Mouse (Mus musculus) lung, adult 2 months (tissue): ENCODE results near the gene Pdcd7. TPM values are rescaled to one million over a fixed set of nuclear protein-coding genes. Genes with fewer than 3 reads are reported as not detected.

Experiments used
- DNase-seq: peaks from one replicate; pipeline ENCODE4 v3.0.0; 2022
- H3K4me1 ChIP-seq: fragments of 200-500 bp; 2 replicates; pipeline ENCODE4 v1.6.1; 2011; ENCODE audit warnings: low read length; ENCODE audit not compliant: control insufficient read depth, insufficient read depth
- H3K4me3 ChIP-seq: fragments of 200-500 bp; replicated peaks from 2 replicates; pipeline ENCODE3; 2011; ENCODE audit warnings: low read depth, mild to moderate bottlenecking, control low read depth, low read length; ENCODE audit errors: extremely low read depth
- CTCF ChIP-seq: fragments of 200-500 bp; IDR thresholded peaks from 2 replicates; pipeline ENCODE4 v1.5.1; 2011; ENCODE audit warnings: mild to moderate bottlenecking, low read length, control low read depth; ENCODE audit not compliant: insufficient read depth
- POLR2A ChIP-seq: fragments of 200-500 bp; IDR thresholded peaks from 2 replicates; pipeline ENCODE4 v1.6.1; 2011; ENCODE audit warnings: low read depth, mild to moderate bottlenecking, control low read depth, low read length, borderline replicate concordance; ENCODE audit errors: extremely low read depth
- WGBS: fragments of 180-500 bp; shearing (Covaris S2); methylation state at CpG from one replicate; pipeline ENCODE4 v1.1.7; 2018; 5-methylcytosine and 5-hydroxymethylcytosine counted together
- polyA plus RNA-seq: library from polyadenylated mRNA; depleted of rRNA; stranded (reverse); fragments of >200 nt; gene quantifications from 2 replicates; pipeline ENCODE4 v1.2.3, GENCODE M21; 2012

Gene Pdcd7
- polyA plus RNA-seq, 1 experiment, result 10.9 TPM

- DNase-seq, result no peak
- TF ChIP-seq POLR2A (no peak), CTCF (no peak)
- H3K4me1 ChIP-seq, result no peaks in the 10 kb centered on the region
- H3K4me3 ChIP-seq, result peak within 1 kb of the TSS; percentile 11
- WGBS, result 40% methylated on average over 8 of the region's 8 CpGs
Measured at GRCm38 (mm10) chr9:65391613-65391964, 45.7 kb downstream of the Pdcd7 start, which contains the start of gene Kbtbd13. TSS of gene Kbtbd13 (minus strand) at chr9:65391652.

DNA sequence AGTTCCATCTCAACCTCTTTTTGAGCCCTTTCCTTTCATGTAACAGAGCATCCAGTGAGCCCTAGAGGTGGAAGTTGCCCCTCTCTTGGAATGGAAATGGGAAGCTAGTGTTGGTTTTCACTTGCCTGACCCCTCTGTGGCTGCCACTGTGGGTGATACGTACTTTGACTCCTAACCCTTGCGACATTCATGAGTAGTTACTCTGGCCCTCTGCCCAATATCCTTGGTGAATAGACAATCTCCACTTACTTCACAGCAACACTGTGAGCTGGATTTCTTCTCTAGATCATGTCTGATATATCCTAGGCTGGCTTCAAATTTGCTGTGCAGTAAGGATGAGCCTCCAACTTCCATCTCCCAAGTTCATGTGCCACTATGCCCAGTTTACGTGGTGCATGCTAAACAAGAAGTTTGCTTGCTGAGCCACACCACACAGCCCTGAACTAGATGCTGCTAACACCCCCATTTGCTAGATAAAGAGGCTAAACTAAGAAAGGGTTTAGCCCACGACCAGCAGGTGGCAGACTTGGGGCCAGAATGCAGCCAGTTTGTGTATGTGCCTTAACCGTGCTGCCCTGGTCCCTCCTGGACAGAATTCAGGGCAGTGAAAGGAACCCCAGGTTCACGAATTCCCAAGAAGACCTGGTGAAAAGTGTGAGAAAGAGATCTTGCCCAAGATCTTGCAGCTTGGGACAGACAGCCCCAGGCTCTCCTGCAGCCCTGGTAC is 46.9 kb downstream of the Pdcd7 start:
- H3K4me1 ChIP-seq, result no peaks in the 10 kb centered on the region
- TF ChIP-seq POLR2A (no peak), CTCF (peak; percentile 85)
- no peak overlapping the region for H3K4me3 ChIP-seq
- DNase-seq, result peak; percentile 73
- 17% methylated on average over 6 of the region's 6 CpGs for WGBS

DNA sequence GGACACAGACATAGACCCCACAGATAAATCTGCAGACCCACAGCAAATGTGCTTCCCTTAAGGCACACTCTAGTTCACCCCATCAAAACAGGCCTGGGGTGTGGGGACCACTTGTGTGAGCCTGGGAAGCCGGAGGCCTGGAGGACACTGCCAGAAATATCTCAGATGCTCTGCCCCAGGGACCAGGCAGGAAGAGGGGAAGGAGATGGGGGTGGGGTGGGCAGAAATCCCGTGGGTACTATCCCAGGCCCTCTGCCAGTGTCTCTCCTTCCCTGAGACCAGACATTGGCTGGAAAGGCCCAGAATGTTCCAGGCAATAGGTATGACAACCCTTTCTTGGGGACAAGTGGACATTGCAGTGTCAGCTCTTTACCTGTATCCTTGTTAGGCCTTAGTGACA is 47.7 kb downstream of the Pdcd7 start:
- TF ChIP-seq POLR2A (no peak), CTCF (no peak)
- no peaks in the 10 kb centered on the region for H3K4me1 ChIP-seq
- no peak for DNase-seq
- 43% methylated on average over 2 of the region's 2 CpGs for WGBS
- no peak overlapping the region for H3K4me3 ChIP-seq

DNA sequence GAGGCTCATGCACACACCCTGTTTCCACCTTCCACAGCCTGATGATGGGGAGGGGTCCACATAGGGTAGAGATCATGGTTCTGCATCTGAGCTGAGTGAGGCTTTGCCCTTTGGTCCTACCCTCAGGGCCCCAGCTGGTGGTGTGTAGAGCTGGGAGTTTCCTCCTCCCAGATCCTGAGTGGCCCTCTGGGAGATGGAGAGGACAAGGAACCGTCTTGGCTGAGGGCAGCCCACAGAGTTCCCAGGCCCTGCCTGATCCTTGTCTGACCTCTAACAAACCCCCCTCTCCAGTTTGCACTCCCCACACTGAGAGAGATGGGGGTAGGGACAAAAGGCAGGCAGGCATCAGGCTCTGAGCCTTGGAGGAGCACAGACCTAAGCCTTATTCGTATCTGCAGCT is 48.5 kb downstream of the Pdcd7 start:
- TF ChIP-seq POLR2A (no peak), CTCF (no peak)
- WGBS, result 46% methylated on average over 2 of the region's 2 CpGs
- H3K4me3 ChIP-seq, result no peak overlapping the region
- DNase-seq, result no peak
- H3K4me1 ChIP-seq, result no peaks in the 10 kb centered on the region

DNA sequence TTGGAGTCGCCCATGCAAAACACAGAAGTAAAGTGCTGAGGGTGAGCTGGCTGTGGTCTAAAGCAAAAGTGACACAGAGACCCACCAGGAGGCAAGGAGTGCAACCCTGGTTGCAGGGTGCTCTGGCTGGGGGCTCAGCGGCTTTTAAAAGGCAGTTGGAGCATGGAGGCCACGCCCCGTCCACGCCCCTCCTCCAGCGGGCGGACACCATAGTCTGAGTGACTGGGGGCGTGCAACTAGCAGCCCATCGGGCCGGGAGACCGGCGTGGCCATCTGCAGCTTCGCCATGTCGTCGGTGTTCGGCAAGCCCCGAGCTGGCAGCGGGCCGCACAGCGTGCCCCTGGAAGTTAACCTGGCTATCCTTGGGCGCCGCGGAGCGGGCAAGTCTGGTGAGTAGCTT is 52.4 kb downstream of the Pdcd7 start, which contains the start of gene Rasl12:
Rasl12 (plus strand) TSS at position 228 of the 400 bp plus-strand sequence.
- 2% methylated on average over 24 of the region's 24 CpGs for WGBS
- no peaks in the 10 kb centered on the region for H3K4me1 ChIP-seq
- TF ChIP-seq POLR2A (peak; percentile 87), CTCF (no peak)
- peak within 1 kb of the TSS; percentile 48 for H3K4me3 ChIP-seq
- DNase-seq, result peak; percentile 68

DNA sequence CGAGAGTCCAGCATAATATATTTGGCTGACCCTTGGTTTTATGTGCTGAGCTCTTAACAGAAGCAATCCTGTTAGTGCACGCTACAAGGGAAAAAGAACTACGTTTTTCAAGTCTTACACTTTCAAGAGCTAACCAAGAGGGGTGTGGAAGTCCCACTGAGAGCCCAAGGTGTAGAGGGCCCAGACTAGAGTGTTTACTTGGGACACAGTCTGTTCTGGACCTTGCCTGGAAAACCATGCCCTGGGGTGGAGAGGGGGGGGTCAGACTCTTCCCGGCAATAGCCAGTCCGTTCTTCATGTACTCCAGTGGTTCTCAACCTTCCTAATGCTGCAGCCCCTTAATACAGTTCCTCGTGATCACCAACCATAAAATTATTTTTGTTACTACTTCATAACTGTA is 54.0 kb downstream of the Pdcd7 start:
- Histone ChIP-seq H3K4me1 (0 out of 2 replicates have a peak, but pooled peaks cover 5% of the 10 kb centered on the region), H3K4me3 (peak overlapping the region; percentile 30)
- no peak for TF ChIP-seq POLR2A
- 63% methylated on average over 6 of the region's 6 CpGs for WGBS
- DNase-seq, result peak; percentile 40

GRCm38 (mm10) chr9:65404331-65405183 is 58.7 kb downstream of the Pdcd7 start:
- WGBS, result 33% methylated on average over 15 of the region's 15 CpGs
- peak; percentile 76 for DNase-seq
- Histone ChIP-seq H3K4me3 (no peak overlapping the region), H3K4me1 (peaks cover 12% of the 10 kb centered on the region)
- no peak for TF ChIP-seq CTCF
- no peak for TF ChIP-seq POLR2A

GRCm38 (mm10) chr9:65405184-65405449 is 59.2 kb downstream of the Pdcd7 start:
- Histone ChIP-seq H3K4me3 (no peak overlapping the region), H3K4me1 (peaks cover 17% of the 10 kb centered on the region)
- DNase-seq, result no peak
- TF ChIP-seq POLR2A, result no peak
- TF ChIP-seq CTCF, result no peak
- 49% methylated on average over 2 of the region's 2 CpGs for WGBS

DNA sequence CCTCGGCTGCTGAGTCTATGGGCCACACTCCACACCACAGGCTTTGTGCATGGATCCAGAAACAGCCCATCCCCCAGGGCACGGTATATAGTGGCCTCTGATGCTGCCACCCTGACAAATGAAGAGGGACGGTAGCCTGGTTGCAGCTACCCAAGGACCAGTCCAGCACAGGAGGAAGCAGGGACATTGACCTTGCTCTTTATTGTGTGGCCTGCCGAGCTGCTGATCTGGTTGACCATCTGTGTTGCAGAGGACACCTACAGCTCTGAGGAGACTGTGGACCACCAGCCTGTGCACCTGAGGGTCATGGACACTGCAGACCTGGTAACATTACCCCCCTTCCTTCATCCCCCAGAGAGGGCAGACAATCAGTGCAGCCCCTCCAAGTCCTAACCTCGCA is 61.4 kb downstream of the Pdcd7 start:
- no peak overlapping the region for H3K4me3 ChIP-seq
- H3K4me1 ChIP-seq, result peaks cover 18% of the 10 kb centered on the region
- no peak for TF ChIP-seq POLR2A
- TF ChIP-seq CTCF, result no peak
- 77% methylated on average over 5 of the region's 5 CpGs for WGBS
- DNase-seq, result no peak

DNA sequence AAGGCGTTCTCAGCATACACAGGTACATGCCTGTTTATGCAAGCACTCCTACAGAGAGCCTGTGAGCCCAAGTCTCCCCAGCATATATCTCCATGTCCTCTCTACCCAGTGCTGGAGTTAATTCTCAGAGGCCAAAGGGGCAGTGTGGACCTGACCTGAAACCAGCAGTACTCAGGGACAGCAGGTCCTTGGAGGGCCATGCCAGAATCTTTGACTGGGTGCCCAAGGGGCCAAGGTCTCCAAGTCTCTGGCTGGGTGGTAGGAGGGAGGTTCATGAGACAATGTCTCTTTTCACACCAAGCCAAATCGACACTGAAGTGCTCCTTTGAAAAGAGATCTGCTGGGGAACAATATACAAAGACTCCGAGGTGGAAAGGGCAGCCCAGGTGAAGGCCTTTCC is 62.0 kb downstream of the Pdcd7 start:
- no peak for DNase-seq
- WGBS, result 63% methylated on average over 3 of the region's 3 CpGs
- Histone ChIP-seq H3K4me1 (peaks cover 18% of the 10 kb centered on the region), H3K4me3 (no peak overlapping the region)
- TF ChIP-seq POLR2A (no peak), CTCF (no peak)
